Mouse (Mus musculus) kidney, adult 9 months (tissue): ENCODE data around the gene Cracr2a.

Experiments
- DNase-seq: peaks from one replicate; pipeline ENCODE4 v3.0.0; 2022

Gene Cracr2a

DNA sequence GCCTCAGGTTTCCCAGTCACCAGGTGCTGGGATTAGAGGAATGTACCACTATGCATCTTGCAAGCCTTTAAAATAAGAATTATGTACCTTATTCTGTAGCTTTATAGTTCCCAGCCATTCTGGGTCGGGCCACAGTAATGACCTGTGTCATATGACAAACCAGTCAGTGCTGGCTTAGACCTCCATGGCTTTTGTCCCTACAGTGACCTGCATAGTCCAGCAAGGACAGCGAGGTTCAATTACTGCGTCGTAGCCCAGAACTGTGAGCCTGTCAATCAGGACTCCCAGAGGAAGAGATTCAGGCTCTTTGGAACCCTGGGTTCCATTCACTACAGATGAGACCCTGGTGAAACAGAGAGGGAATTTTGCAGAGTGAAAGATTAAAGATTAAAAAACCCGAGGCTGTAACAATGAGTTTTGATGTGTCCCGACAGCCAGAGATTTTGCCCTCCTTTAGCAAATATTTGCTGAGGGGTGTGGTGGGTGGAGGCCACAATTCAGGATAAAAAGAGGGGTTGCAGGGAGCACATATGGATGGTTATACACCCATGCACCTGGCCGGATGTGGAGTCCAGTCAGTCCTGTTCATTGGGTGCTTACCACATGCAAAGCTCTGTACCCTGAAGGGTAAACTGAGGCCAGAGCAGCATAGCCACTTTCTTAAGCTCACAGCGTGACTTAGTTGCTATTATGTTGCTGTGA, 10.9 kb downstream of the Cracr2a start:
- DNase-seq: no peak

DNA sequence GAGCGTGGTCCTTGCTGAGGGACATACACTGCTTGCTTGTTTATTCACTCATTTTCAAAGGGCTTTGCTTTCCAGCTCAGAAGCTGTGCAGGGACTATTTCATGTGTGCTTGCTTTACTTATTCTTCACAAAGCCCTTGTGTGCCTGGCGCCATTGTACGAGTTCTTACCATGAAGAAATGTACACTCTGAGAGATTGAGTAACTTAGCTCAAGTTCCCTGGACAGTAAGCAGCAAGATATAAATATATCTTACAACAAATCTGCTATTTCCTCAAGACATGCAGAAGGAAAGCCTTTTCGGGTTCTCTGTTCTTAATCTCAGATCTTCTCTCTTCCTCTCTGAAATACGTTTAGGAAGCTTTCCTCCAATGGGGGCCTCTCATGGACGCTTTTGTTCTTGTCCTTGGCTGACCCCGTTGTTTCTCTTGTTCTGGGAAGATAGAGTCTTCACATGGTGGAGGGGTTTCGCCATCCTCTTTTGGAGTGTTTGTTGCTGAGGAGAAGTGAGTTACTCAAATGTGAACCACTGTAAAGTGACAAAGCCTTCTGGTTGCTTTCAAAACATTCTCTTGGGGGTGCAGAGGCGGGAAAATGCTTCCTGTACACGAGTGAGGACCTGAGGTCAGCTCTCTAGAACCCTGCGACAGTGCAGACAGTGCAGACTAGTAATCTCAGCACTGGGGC, 12.8 kb downstream of the Cracr2a start:
- DNase-seq: no peak

DNA sequence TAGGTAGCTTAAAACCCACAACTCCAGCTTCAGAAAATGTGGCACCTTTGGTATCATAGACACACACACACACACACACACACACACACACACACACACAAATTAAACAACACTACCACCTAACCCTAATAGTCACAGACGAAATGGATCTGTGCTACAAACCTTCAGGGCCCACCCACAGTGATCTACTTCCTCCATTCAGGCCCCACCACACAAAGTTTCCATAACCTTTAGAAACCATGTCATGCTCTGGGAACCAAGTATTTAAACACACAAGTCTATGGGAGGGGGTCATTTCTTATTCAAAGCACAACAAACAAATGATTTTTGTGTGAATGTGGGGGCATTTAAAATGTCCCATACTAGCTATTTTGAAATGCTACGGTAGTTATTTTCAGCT, 14.1 kb downstream of the Cracr2a start:
- no peak for DNase-seq

DNA sequence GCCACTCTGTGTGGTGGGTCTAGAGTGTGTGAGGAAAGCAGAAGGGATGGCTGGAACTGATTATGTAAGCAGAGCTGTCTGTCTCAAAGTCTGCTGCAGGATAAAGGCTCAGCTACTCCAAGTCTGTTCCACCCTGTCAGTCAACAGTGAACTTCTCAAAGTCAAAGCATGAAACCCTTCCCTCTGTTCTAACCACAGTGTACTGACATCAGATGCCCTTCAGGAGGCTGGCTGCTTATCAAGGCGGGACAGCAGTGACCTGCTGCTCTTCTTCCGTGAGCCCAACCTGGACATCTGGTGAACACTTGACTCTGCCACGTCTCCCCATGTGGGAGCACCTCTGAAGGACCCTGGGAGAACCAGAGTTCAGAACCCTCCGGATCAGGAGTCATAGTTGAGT, 16.6 kb downstream of the Cracr2a start:
- no peak for DNase-seq

DNA sequence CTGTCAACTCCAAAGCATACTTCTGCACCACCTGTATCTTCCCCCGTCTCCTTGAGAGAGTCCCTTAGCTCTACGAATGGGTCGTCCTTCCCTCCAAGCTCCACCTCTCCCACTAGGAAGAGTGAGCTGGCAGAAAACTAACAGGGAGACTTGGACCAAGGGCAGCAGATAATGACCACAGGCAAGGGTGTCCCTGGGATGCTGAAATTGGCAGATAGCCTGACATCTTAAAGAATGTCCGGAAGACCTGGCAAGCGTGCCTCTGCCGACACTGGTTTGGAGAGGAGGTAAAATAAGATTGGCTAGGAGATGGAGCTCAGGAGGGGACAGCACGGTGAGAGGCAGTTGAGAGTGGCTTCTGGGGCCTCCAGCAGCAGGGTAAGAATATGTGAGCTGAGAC, 17.2 kb downstream of the Cracr2a start:
- no peak for DNase-seq

DNA sequence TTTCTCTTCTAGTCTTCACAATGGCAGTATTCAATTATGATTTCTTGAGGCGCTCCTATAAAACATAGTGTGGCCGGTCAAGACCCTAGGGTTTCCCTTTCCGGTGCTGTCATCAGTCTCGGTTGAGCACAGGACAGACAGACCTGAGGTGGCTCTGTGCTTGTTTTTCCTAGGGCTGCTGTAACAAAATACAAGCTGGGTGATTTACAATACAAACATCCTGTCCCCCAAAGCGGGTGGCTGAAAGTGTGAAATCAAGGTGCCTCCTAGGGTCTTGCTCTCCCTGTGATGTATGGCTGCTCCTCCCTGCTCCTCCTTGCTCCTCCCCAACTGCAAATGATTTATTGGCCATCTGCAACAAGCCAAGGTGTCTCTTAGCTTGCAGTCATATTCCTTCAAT, 17.7 kb downstream of the Cracr2a start:
- no peak for DNase-seq

DNA sequence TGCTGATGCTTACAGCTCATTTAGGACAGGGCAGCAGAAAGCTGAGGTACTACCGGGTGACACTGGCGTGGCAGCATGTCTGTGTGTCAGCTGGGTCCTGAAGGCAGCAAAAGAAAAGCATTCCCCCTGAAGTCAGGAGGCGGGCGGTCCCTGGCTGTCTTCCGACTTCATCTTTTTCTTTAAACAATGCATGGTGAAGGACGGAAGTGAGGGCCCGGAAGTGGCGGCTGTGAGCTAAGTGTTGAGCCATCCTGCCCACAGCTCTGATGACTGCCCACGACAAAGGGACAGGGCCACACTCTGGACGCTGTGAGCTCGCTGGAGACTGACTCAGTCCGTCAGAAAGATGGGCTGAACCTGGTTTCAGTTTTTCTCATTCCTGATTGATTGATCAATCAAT, 20.8 kb downstream of the Cracr2a start:
- DNase-seq: no peak

DNA sequence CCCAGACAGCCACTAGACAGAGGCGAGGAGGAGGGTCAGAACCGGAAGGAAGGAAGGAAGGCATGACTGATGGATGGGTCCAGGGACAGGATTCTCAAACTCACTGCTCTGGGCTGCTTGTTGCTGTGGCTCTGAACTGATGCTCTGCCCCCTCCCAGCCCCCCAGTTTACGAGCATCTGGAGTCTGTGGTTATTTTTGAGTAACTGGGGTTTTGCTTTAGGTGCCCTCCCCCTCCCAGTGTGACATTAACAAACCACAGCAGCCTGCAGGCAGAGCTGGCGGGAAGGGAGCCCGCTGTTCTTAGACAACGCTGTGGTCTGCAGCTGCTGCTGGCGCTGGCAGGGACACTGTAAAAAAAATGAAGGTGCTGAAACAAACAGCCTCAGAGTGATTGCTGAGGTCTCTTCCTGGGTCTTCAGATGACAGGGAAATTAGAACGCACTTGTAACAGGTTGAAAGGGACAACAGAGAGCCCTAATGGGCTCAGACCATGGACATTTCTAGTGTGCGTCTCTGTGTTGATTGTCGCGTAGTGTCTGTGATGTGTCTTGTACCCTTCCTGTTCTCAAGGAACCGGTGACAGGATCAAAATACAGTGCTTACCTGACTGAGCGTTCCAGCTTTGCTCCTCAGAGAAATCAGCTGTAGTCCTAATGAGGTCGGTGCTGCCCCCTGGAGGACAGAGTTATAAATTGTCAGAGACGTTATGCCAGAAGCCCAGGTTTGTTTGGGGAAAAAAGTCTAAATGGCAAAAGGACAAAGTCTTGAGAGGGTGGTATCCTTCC, 21.4 kb downstream of the Cracr2a start:
- DNase-seq: peak; percentile 84

DNA sequence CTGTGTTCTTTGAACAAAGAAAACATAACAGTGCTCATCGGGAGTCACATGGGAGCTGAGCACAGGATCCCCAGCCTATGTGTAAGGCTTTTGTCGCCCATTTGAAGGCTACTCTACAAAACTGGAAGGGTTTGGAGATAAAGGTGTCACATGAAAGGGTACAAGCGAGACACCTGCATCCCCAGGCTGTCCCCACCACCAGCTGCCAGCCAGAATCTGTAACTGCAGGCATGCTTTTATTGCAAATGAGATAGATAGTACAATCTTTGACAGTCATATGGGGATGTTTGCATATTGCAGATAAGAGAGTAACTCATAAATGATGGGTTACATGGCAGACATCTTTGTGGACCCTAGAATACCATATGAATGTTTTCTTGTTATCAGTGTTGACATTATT, 30.3 kb downstream of the Cracr2a start:
- no peak for DNase-seq

DNA sequence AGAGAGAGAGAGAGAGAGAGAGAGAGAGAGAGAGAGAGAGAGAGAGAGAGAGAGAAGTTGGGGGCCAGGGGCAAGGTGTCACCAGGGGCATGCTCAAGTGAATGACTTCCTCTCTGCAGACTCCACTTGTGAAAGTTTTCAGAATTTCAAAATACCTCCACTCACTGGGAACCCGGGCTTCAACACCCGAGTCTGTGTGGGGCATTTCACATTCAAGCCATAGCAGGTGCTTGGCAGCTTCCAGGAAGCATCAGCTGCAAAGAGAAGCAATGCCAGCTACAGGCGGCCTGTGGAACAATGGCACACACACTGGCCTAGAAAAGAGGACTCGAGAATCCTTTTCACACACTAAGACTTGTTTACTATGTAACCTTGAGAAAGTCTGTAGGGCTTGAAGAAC, 32.3 kb downstream of the Cracr2a start:
- no peak for DNase-seq

DNA sequence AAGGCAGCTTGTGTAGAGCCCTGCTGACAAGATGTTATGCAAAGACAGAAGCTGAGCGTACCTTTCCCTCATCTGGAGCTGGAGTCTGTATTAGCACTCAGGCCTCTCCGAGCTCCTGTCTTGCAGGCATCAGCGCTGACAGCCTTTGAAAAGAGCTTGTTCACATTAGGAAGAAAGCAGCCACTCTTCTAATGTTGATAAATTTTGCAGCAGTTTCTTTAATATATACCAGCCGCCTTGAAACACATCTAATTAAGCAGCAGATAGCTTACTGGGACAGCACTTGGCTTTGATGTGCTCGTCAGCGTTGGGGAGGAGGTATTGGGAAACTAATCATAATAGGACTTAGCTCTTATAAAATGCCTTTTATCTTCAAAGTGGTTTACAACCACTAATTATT, 38.1 kb downstream of the Cracr2a start:
- no peak for DNase-seq

DNA sequence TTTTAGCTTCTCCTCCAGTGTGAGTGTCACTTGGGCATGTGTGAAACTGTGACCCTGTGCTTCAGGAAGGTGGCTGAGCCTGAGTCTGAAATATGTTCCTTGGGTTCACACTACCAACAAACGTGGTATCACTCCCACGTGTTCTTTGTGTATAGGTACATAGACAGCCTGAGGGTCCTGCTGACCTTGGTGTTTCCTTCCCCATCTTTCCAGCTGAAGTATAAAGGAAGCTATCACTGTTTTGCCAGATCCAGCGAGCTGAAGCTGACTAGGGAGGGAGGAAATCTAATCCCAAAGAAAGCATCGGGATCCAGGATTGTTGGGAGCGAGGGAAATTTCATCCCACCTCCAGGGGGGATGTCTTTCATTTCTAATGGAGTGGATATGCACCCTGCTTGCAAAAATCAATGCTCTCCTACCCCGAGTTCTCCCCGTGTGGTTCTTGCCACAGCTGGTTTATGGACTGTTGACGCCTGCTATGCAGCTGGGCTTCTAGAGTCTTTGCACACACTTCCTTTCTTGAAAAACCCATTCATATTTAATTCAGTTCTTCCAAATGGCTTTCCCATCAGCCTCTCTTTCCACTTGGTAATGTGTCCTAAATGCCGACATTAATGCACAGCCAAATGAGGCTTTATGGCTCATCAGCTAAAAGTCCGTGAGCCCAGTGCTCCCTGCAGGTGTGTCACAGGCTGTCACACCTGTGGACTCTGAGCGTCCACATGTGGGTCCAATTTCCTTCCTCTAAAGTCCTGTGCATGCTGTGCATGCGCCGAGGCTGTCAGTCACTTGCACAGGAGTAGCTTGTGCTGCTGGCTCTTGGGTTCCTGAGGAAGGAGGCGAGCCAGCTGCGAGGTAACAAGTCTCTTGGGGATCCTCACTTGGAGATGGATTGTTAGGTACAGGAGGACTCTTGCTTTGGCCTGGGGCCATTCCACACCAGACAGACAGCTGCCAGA, 44.2 kb downstream of the Cracr2a start:
- no peak for DNase-seq

DNA sequence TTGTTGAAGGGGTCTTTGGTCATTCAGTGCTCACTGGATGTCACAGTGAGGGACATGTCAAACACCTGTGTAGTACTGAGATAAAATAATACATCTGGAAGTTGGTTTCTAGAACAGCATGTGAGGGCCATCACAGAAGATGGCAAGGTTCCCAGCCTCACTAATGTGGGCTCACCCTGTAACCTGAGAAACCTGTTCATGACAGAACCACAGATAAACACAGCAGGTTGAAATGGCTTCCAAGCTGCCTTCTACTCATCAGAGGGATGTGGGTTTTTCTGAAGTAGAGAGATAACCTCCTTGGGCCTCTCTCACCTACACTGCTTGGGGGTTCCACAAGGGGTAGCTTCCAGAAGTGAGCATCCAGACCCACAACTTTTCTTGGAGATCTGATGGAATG, 48.5 kb downstream of the Cracr2a start:
- DNase-seq: no peak

DNA sequence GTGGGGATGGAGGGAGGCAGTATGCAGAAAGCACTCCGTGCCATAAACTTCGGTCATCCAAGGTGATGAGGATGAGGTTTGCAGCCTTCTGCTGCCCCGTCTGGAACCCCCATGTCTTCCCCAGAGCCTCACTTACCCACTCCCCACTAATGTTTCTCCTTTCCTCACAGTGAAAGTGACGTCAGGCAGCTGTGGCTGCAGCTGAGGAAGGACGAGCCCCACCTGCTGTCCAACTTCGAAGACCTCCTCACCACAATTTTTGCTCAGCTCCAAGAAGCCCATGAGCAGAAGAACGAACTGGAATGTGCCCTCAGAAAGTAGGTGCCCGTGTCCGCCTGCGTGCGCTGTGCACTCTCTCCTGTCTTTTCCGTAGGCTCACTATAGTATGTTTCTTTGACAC, 50.1 kb downstream of the Cracr2a start:
- no peak for DNase-seq

DNA sequence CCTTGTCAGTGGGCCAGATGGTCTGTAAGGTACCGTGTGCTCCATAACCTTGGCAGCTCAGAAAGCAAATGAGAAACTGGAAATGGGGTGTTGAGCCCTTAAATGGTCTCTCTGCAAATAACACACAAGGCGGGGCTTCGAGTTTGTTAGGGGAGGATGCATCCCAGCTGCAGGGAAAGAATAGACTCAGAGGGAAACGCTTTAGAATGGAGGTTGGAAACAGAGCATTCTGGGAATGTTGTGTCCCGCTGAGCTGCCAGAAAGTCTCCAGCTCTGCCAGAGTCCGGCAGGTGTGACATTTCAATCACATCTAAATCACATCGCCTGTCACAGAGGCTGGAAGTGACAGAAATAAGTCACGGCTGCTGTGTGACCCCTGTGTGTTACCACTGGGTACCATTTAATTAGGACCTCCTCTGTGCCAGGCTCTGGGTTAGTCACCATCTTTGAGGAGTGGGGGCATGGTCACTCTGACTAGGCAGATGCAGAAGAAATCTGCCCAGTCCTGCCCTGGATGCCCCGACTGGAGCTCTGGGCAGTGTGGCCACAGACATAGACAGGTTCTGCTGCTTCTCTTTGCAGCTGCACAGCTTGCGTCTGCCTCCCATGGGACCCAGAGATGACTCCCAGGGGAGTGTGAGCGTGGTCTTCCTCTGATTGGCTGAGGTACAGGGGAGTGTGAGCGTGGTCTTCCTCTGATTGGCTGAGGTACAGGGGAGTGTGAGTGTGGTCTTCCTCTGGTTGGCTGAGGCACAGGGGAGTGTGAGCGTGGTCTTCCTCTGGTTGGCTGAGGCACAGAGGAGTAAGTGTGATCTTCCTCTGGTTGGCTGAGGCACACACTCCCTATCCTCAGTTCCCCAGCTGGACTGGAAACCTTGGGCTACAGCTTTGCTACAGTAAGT, 53.2 kb downstream of the Cracr2a start:
- no peak for DNase-seq

DNA sequence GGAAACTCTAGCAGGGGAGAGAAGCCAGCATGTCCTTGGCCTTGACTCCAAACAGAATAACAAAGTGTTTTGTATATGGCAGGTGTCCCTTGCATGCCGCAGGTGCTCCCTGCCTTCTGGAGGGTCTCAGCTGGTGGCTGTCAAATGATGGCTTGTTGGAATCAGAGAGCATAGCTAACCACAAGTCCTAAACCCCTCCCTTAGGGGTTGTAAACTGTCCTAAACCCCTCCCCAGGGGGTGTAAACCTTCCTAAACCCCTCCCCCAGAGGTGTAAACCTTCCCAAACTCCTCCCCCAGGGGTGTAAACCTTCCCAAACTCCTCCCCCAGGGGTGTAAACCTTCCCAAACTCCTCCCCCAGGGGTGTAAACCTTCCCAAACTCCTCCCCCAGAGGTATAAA, 55.5 kb downstream of the Cracr2a start:
- DNase-seq: no peak

DNA sequence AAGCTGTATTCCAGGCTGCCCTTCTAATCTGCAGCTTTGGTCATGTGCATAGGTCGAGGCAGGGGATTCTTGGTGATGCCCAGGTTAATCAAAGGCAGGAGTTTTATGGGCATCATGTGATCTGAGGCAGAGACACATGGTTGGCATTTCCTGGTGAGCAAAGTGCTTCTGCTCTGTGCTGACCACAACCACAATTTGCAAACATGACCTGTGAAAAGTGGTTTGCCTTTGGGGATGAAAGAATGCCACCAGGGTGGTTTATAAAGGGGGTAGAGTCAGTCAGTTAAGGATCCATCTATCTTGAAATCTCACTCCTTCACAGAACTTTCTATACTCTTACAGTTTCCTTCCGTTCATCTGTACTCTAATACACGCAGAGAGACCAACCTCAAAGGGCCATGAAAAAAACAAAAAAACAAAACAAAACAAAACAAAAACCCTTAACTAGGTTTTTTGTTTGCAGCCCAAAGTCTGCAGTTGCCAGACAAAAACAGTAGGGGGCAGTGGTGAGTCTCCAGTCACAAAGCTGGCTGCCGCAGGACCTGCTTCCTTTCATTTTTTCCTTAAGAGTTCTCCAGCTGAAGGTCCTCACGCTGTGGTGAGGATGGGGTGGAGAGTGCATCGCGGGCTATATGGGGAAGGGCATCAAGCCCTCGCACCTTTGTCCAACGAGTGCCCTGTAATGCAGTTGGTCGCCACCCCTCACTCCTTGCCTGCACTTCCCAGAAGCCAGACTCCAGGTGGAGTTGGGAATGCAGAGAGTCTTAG, 56.3 kb downstream of the Cracr2a start:
- peak; percentile 17 for DNase-seq

DNA sequence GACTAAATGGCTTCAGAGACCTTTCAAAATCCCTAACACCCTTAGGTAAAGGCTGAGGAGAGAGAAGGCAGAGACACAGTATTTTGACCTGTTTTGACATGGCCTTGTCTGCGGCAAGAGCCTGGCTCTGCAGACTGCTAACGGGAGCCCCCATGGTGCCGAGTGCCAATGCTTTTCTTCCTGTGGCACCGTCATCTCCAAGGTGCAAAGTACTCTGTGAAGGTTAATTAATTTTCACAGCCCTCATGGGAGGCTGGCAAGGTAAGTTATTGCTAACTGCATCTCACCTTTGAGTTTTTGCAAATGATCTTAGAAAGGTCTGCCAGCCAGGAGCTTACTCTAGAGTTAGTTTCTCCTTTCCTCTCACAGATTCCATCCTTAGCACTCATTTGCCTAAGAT, 57.5 kb downstream of the Cracr2a start:
- DNase-seq: peak; percentile 71

DNA sequence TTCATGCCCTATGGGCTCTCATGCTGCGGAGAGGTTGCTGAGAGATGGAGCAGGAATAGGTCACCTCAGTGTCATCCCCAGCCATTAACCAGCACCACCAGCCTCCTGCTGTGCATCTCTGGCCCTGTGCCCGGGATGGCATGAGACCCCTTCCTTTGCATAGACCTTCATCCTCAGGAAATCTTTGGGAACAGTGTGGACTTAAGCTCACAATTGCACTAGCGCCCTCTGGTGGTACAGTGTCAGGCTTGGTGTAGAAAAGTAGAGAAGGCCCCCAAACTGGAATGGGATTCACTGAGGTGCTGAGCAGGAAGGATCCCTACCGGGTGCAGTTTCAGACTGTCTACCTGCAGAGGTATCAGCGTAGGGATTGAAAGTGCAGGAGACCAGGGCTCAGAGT, 64.0 kb downstream of the Cracr2a start:
- peak; percentile 61 for DNase-seq

DNA sequence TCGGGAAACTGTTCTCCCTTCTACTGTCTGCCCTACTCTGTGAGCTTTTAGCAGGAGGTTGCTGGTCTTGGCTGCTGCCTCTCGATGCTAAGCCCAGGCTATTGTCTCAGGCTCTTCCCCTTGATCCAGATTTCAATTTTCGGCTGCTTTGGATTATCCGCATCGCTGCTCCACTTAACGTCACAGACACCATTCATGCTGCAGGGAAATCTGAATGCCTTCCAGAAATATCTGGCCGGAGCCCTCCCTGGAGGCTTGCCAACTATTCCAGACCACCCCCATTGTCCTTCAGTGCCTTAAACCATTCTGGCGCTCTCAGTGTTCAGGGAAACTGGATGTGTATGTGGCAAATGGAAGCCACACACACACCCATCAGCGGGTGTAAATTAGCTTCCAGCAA, 66.3 kb downstream of the Cracr2a start:
- DNase-seq: no peak

DNA sequence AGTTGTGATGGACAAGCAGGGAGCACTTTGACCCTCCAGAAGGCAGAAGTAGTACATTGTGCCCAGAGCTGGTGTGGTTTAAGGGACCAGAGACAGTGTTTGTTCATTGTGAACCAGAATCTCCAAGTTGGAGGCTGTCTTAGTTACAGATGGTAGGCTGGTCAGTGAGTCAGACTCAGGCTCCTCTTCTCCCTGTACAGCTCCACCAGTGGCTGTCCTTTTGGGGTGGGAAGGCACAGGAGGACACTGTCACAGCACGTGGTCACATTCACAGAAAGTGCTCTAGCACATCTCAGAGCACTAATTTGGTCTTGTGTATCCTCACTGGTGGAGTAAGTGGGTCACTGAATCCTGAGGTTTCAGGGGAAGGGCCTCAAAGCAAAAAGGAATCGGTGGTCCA, 68.1 kb downstream of the Cracr2a start:
- DNase-seq: no peak
